Mouse (Mus musculus) forebrain, embryonic 13.5 days (tissue): ENCODE measurements around the gene Ilkap. TPM values are rescaled to one million over a fixed set of nuclear protein-coding genes. Genes with fewer than 3 reads are reported as not detected.
A peak's percentile ranks its signal among the peaks of the same experiment; 100 is the strongest.

Experiments used
- ATAC-seq: fragments of 200-750 bp; cut with Nextera tagmentation; 2 replicates; pipeline ENCODE4 v1.8.0; 2017
- H3K27ac ChIP-seq: fragments of 300-500 bp; sonication (generic); 2 replicates; pipeline ENCODE4 v1.5.1; 2015; ENCODE audit warnings: inconsistent platforms, mild to moderate bottlenecking, moderate library complexity
- H3K27me3 ChIP-seq: fragments of 300-500 bp; sonication (generic); 2 replicates; pipeline ENCODE4 v1.6.1; 2015; ENCODE audit warnings: mild to moderate bottlenecking, inconsistent platforms
- H3K36me3 ChIP-seq: fragments of 300-500 bp; sonication (generic); 2 replicates; pipeline ENCODE4 v1.6.1; 2015; ENCODE audit warnings: mild to moderate bottlenecking, inconsistent platforms; ENCODE audit not compliant: poor library complexity, severe bottlenecking
- H3K4me1 ChIP-seq: fragments of 300-500 bp; sonication (generic); 2 replicates; pipeline ENCODE4 v1.6.1; 2015; ENCODE audit warnings: inconsistent platforms
- H3K4me2 ChIP-seq: fragments of 300-500 bp; sonication (generic); 2 replicates; pipeline ENCODE4 v1.6.1; 2015; ENCODE audit warnings: inconsistent platforms, mild to moderate bottlenecking, moderate library complexity
- H3K4me3 ChIP-seq: fragments of 300-500 bp; sonication (generic); 2 replicates; pipeline ENCODE4 v1.5.1; 2015; ENCODE audit warnings: mild to moderate bottlenecking, inconsistent platforms
- H3K9ac ChIP-seq: fragments of 300-500 bp; sonication (generic); 2 replicates; pipeline ENCODE4 v1.6.1; 2015; ENCODE audit warnings: mild to moderate bottlenecking, inconsistent platforms
- H3K9me3 ChIP-seq: fragments of 300-500 bp; sonication (generic); replicated peaks from 2 replicates; pipeline ENCODE4 v1.6.1; 2016; ENCODE audit warnings: inconsistent platforms
- WGBS: fragments of 180-500 bp; shearing (Covaris S2); methylation state at CpG from one replicate; pipeline ENCODE4 v1.1.7; 2015; 5-methylcytosine and 5-hydroxymethylcytosine counted together
- polyA plus RNA-seq: library from polyadenylated mRNA; unstranded; fragments of >200 nt; fragmentation: Nextera tagmentation; extraction: Ambion mirVana; gene quantifications from 2 replicates; pipeline ENCODE4 v1.2.1, GENCODE M21; 2015

Gene Ilkap
- polyA plus RNA-seq, 1 experiment from 2014 or later = 162 TPM

DNA sequence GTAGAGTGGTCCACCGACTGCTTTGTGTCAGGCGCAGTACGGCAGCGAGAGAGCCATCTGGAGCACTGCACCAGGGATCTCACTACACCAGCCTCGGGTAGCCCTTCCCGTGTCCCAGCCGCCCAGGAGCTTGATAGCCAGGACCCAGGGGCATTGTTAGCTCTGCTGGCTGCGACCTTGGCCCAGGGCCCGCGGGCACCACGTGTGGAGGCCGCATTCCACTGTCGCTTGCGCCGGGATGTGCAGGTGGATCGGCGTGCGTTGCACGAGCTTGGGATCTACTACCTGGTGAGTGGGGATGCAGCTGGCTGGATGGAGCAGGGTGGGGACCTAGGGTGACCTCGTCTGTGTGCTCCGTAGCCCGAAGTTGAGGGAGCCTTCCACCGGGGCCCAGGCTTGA, 28.6 kb downstream of the Ilkap start:
- ATAC-seq = no peak
- Histone ChIP-seq H3K9me3 (no peaks in the 10 kb centered on the region), H3K4me2 (no peak overlapping the region), H3K36me3 (peaks cover 55% of the 10 kb centered on the region), H3K9ac (no peak overlapping the region), H3K4me3 (no peak overlapping the region), H3K4me1 (peaks cover 10% of the 10 kb centered on the region), H3K27me3 (peaks cover 20% of the 10 kb centered on the region), H3K27ac (no peak overlapping the region)
- 92% methylated on average over 23 of the region's 23 CpGs for WGBS

- peaks cover 10% of the 10 kb centered on the region for H3K4me1 ChIP-seq
- H3K27me3 ChIP-seq = peaks cover 20% of the 10 kb centered on the region
- no peak overlapping the region for H3K9ac ChIP-seq
- 70% methylated on average over 4 of the region's 4 CpGs for WGBS
- no peak overlapping the region for H3K4me2 ChIP-seq
- H3K9me3 ChIP-seq = peaks cover 4% of the 10 kb centered on the region; the same call in 1 of the 2 replicates
- H3K27ac ChIP-seq = no peak overlapping the region
- peaks cover 48% of the 10 kb centered on the region for H3K36me3 ChIP-seq
- ATAC-seq = no peak
- H3K4me3 ChIP-seq = no peak overlapping the region
Measured at GRCm38 (mm10) chr1:91369408-91369807, 29.2 kb downstream of the Ilkap start.

- peaks cover 10% of the 10 kb centered on the region for H3K4me1 ChIP-seq
- no peak for ATAC-seq
- peaks cover 5% of the 10 kb centered on the region; the same call in 1 of the 2 replicates for H3K9me3 ChIP-seq
- 95% methylated on average over 3 of the region's 3 CpGs for WGBS
- peaks cover 20% of the 10 kb centered on the region for H3K27me3 ChIP-seq
- no peak overlapping the region for H3K27ac ChIP-seq
- no peak overlapping the region for H3K4me3 ChIP-seq
- no peak overlapping the region for H3K9ac ChIP-seq
- H3K4me2 ChIP-seq = no peak overlapping the region
- peaks cover 27% of the 10 kb centered on the region for H3K36me3 ChIP-seq
Measured at GRCm38 (mm10) chr1:91367295-91367694, 31.3 kb downstream of the Ilkap start.

DNA sequence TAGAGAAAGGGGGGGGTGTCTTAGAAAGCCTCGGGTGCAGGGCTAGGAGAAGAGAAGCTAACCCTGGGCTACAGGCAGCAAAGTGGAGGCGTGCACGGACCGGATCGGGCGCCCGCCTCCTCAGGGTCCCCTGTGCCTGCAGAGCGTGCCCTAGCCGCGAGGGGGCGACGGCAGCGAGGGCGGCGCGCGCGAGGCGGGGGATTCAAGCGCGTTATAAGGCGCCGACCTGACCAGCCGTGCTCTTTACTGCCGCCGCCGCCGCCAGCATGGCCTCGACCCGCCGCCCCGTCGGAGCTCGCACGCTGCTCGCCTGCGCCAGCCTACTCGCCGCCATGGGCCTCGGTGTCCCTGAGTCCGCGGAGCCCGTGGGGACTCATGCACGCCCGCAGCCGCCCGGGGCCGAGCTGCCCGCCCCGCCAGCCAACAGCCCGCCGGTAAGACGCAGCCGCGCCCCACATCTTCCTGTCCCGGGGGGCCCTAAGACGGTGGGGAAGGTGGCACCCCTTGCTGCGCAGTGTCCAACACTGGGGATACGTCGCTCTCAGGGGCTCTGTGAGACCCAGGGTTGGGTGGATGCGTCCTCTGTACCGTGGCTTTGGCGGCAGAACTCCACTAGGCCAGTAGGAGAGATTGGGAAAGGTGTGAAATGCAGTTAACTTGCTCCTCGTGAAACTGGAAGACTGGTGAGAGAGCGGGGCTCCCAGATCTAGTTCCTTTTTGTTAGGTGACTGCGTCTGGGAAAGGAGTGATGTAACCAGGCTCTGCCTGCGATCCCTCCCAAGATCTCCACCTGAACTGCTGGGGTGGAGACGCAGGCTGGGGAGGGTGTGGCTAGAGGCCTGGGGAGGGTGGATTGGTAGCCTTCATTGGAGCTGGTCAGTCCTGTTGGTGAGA, 32.2 kb downstream of the Ilkap start, which contains the start of gene Erfe:
Erfe (plus strand) TSS at position 216 of the 894 bp plus-strand sequence.
- no peak within 1 kb of the TSS for H3K27ac ChIP-seq
- peaks cover 10% of the 10 kb centered on the region for H3K4me1 ChIP-seq
- peak within 1 kb of the TSS; percentile 42 for H3K4me3 ChIP-seq
- peaks cover 5% of the 10 kb centered on the region; the same call in 1 of the 2 replicates for H3K9me3 ChIP-seq
- peaks cover 20% of the 10 kb centered on the region for H3K27me3 ChIP-seq
- H3K36me3 ChIP-seq = peaks cover 19% of the 10 kb centered on the region
- WGBS = under 1% methylated on average over 68 of the region's 68 CpGs
- H3K4me2 ChIP-seq = peak within 1 kb of the TSS; percentile 79
- H3K9ac ChIP-seq = peak within 1 kb of the TSS; percentile 61
- ATAC-seq = peak; percentile 54

DNA sequence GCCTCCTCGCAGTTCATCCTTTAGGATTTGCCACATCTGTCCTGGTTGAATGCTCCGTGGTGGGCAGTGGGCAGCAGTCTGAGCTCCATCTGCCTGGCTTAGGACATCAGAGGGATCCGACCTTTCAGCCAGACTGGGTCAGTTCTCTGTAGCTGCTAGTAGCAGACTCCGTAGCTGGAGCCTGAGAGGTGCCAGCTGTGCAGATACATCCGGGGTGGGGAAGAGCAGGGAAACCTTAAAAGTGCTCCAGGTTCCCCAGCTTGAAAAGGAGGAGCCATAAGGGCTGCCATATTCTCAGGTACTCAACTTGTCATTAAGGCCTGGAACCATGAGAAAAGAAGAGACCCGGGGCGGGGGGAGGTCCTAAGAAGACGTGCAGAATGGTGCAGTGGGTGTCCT, 32.8 kb downstream of the Ilkap start:
- Histone ChIP-seq H3K9me3 (peaks cover 5% of the 10 kb centered on the region; the same call in 1 of the 2 replicates), H3K27ac (no peak overlapping the region), H3K4me3 (peak overlapping the region; percentile 42), H3K4me2 (peak overlapping the region; percentile 79), H3K9ac (peak overlapping the region; percentile 61; the same call in 1 of the 2 replicates), H3K4me1 (peaks cover 10% of the 10 kb centered on the region), H3K36me3 (peaks cover 13% of the 10 kb centered on the region), H3K27me3 (peaks cover 20% of the 10 kb centered on the region)
- 0 out of 2 replicates have a peak, but pooled peaks have one; percentile 4 for ATAC-seq
- 36% methylated on average over 8 of the region's 8 CpGs for WGBS

DNA sequence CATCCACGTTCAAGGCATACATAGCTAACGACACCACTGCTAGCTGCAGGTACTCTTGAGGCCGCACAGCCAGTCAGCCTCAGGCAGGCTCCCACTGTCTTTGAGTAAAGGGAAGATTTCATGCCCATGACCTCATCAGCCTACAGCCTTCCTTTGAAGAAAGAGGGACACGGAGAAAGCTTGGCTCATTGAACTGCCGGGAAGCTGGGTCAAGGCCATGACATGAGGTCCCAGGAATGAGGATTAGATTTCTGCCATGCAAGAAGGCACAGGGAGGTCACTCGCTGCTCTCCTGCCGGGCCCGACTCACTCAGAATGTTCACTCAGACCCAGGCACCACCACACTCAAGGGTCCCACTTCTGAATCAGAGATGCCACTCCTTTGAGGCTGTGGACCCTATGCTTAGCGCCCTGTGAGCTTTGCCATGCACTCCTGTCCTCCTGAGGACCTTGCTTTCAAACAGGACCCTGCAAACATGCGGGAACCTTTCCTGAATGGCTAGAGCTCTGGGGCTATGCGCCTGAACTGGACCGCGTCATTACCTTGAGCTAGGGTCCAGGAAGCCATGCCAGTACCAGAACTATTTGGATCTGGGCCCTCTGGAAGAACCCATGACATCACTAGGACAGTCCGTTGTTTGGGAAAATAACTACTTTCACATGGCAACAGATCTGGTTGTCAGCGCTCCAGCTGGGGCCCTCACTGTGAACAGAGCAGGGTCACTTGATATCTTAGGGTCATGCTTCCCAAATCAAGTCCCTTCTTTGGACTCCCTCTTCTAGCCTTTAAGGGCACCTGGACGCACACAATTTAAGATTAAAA, 33.6 kb downstream of the Ilkap start:
- ATAC-seq = no peak
- 91% methylated on average over 16 of the region's 16 CpGs for WGBS
- peaks cover 20% of the 10 kb centered on the region for H3K27me3 ChIP-seq
- no peak overlapping the region for H3K4me3 ChIP-seq
- H3K4me1 ChIP-seq = peaks cover 10% of the 10 kb centered on the region
- no peak overlapping the region for H3K9ac ChIP-seq
- H3K36me3 ChIP-seq = peaks cover 6% of the 10 kb centered on the region
- H3K4me2 ChIP-seq = no peak overlapping the region
- no peak overlapping the region for H3K27ac ChIP-seq
- peaks cover 5% of the 10 kb centered on the region; the same call in 1 of the 2 replicates for H3K9me3 ChIP-seq

DNA sequence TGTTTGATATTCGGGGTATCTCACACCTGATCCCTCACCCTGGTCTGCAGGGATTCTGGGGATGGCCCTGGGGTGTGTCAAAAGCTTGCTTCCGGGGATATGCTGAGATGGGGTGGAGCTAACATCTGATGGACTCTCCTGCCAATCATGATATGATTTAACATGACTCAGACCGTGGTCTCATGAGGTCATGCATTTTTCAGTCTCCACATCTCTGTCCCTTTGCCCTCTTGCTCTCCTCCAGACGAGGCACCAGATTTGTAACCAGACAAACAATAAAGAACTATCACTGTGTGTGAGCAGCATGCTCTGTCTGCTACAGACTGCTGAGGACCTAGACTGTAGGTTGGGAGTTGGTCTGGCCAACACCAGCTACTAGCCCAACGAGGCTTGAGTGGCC, 36.5 kb downstream of the Ilkap start:
- H3K4me1 ChIP-seq = peaks cover 10% of the 10 kb centered on the region
- H3K27ac ChIP-seq = no peak overlapping the region
- no peak overlapping the region for H3K4me2 ChIP-seq
- no peak for ATAC-seq
- H3K27me3 ChIP-seq = peaks cover 15% of the 10 kb centered on the region
- peaks cover 5% of the 10 kb centered on the region; the same call in 1 of the 2 replicates for H3K9me3 ChIP-seq
- no peak overlapping the region for H3K4me3 ChIP-seq
- H3K36me3 ChIP-seq = no peaks in the 10 kb centered on the region
- no peak overlapping the region for H3K9ac ChIP-seq
- WGBS = 83% methylated on average over 5 of the region's 5 CpGs

DNA sequence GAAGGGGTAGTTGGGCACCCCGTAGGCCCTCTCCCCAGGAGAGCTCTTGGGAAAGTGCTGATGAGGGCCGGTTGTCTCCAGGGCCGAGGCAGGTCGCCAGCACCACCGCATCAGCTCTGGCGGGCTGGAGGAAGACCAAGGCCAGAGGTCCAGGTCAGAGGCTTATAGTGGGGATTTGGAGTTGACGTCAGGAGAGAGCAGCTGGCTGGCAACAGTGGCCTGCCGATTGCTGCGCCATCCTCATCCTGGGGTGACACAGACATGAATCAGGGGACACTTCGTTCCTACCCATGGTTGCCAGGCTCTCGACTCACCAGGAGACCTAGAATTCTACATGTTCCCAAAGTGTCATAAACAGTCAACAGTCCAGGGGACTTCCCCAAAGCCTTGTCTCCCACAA, 42.5 kb downstream of the Ilkap start:
- H3K27ac ChIP-seq = no peak overlapping the region
- no peaks in the 10 kb centered on the region for H3K4me1 ChIP-seq
- WGBS = 91% methylated on average over 11 of the region's 11 CpGs
- no peak overlapping the region for H3K9ac ChIP-seq
- H3K36me3 ChIP-seq = no peaks in the 10 kb centered on the region
- H3K4me3 ChIP-seq = no peak overlapping the region
- H3K9me3 ChIP-seq = no peaks in the 10 kb centered on the region
- no peak for ATAC-seq
- H3K27me3 ChIP-seq = no peaks in the 10 kb centered on the region
- no peak overlapping the region for H3K4me2 ChIP-seq

- Histone ChIP-seq H3K9me3 (no peaks in the 10 kb centered on the region), H3K36me3 (no peaks in the 10 kb centered on the region), H3K4me1 (no peaks in the 10 kb centered on the region), H3K27ac (no peak overlapping the region), H3K9ac (no peak overlapping the region), H3K27me3 (no peaks in the 10 kb centered on the region), H3K4me2 (no peak overlapping the region), H3K4me3 (no peak overlapping the region)
- no peak for ATAC-seq
- 81% methylated on average over 2 of the region's 2 CpGs for WGBS
Measured at GRCm38 (mm10) chr1:91352277-91352676, 46.3 kb downstream of the Ilkap start.

- H3K27me3 ChIP-seq = peaks cover 7% of the 10 kb centered on the region
- H3K27ac ChIP-seq = no peak overlapping the region
- no peaks in the 10 kb centered on the region for H3K36me3 ChIP-seq
- 83% methylated on average over 3 of the region's 3 CpGs for WGBS
- H3K9me3 ChIP-seq = no peaks in the 10 kb centered on the region
- no peaks in the 10 kb centered on the region for H3K4me1 ChIP-seq
- H3K9ac ChIP-seq = no peak overlapping the region
- ATAC-seq = no peak
- H3K4me3 ChIP-seq = no peak overlapping the region
- H3K4me2 ChIP-seq = no peak overlapping the region
Measured at GRCm38 (mm10) chr1:91351249-91351648, 47.4 kb downstream of the Ilkap start.

- no peak within 1 kb of the TSS for H3K9ac ChIP-seq
- no peak within 1 kb of the TSS for H3K27ac ChIP-seq
- H3K27me3 ChIP-seq = peaks cover 11% of the 10 kb centered on the region
- 55% methylated on average over 4 of the region's 4 CpGs for WGBS
- no peaks in the 10 kb centered on the region for H3K4me1 ChIP-seq
- no peak for ATAC-seq
- no peaks in the 10 kb centered on the region for H3K36me3 ChIP-seq
- no peaks in the 10 kb centered on the region for H3K9me3 ChIP-seq
- H3K4me2 ChIP-seq = no peak within 1 kb of the TSS
- no peak within 1 kb of the TSS for H3K4me3 ChIP-seq
Measured at GRCm38 (mm10) chr1:91350841-91351240, 47.8 kb downstream of the Ilkap start, which contains the start of gene Klhl30. Gene Klhl30 (plus strand): TSS chr1:91351016.

DNA sequence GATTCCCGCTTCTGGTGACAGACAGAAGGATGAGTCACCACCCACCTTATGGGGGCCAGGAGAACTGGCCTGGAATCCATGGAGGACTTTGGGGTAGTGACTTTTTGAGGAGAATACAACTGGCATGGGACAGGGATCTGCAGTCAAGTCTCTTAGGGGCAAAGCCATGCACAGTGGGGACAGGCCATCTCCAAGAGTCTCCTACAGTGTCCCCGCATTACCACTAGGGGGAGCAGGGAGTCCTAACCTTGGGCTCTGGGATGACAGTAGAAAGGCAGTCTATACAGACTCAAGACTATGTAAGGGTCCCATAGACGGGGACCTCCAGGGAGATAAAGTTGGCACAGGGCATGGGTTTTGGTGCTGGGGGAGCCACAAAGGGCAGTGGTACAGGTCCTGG, 51.7 kb downstream of the Ilkap start:
- no peak overlapping the region for H3K4me3 ChIP-seq
- H3K9me3 ChIP-seq = no peaks in the 10 kb centered on the region
- H3K27ac ChIP-seq = no peak overlapping the region
- ATAC-seq = peak; percentile 87
- H3K9ac ChIP-seq = no peak overlapping the region
- peaks cover 12% of the 10 kb centered on the region for H3K4me1 ChIP-seq
- WGBS = 32% methylated on average over 3 of the region's 3 CpGs
- H3K27me3 ChIP-seq = peaks cover 49% of the 10 kb centered on the region
- H3K36me3 ChIP-seq = no peaks in the 10 kb centered on the region
- H3K4me2 ChIP-seq = no peak overlapping the region
